Mouse (Mus musculus) liver, adult (tissue): ENCODE results near the gene Cacna2d1.

Experiments
- GATA4 ChIP-seq: IDR thresholded peaks from 2 replicates; pipeline ENCODE4 v1.6.1; 2014; ENCODE audit warnings: mild to moderate bottlenecking, low read length; ENCODE audit not compliant: insufficient replicate concordance

Cacna2d1 gene

GRCm38 (mm10) chr5:16309168-16310006 is 374.9 kb downstream of the Cacna2d1 start:
- TF ChIP-seq GATA4: no peak

GRCm38 (mm10) chr5:16314242-16314641 is 379.8 kb downstream of the Cacna2d1 start:
- no peak for TF ChIP-seq GATA4

GRCm38 (mm10) chr5:16315983-16316390 is 381.5 kb downstream of the Cacna2d1 start:
- peak; percentile 83; the same call in 1 of the 2 replicates for TF ChIP-seq GATA4

GRCm38 (mm10) chr5:16317680-16318242 is 383.3 kb downstream of the Cacna2d1 start:
- TF ChIP-seq GATA4: peak; percentile 92; the same call in 1 of the 2 replicates

GRCm38 (mm10) chr5:16326610-16327009 is 392.1 kb downstream of the Cacna2d1 start:
- TF ChIP-seq GATA4: no peak

GRCm38 (mm10) chr5:16345393-16345792 is 410.9 kb downstream of the Cacna2d1 start:
- TF ChIP-seq GATA4: no peak

GRCm38 (mm10) chr5:16355816-16356215 is 421.3 kb downstream of the Cacna2d1 start:
- no peak for TF ChIP-seq GATA4

DNA sequence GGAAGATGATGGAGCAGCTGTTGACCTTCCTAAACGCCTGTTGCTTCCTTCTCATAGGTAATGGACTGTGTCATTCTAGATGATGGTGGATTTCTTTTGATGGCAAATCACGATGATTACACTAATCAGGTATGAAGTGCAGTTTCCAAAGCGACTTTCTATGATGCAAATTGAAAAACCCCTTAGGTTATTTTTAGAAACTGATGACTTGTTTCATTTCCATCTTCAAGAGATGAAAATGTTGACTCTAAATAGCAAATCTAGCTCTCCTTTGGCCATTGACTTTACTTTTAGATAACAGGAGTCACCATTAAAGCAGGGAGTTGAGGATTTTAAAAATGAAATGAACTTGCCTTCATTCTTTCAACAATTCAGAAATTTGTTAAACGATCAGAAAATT is 423.2 kb downstream of the Cacna2d1 start:
- TF ChIP-seq GATA4: no peak

GRCm38 (mm10) chr5:16362076-16362475 is 427.6 kb downstream of the Cacna2d1 start:
- no peak for TF ChIP-seq GATA4

- no peak for TF ChIP-seq GATA4
Measured at GRCm38 (mm10) chr5:16363171-16363570, 428.7 kb downstream of the Cacna2d1 start.

- no peak for TF ChIP-seq GATA4
Measured at GRCm38 (mm10) chr5:16370706-16371105, 436.2 kb downstream of the Cacna2d1 start.

GRCm38 (mm10) chr5:16373966-16374365 is 439.5 kb downstream of the Cacna2d1 start:
- no peak for TF ChIP-seq GATA4

GRCm38 (mm10) chr5:16376329-16376908 is 441.9 kb downstream of the Cacna2d1 start:
- TF ChIP-seq GATA4: no peak

GRCm38 (mm10) chr5:16410011-16410410 is 475.5 kb downstream of the Cacna2d1 start:
- TF ChIP-seq GATA4: no peak

DNA sequence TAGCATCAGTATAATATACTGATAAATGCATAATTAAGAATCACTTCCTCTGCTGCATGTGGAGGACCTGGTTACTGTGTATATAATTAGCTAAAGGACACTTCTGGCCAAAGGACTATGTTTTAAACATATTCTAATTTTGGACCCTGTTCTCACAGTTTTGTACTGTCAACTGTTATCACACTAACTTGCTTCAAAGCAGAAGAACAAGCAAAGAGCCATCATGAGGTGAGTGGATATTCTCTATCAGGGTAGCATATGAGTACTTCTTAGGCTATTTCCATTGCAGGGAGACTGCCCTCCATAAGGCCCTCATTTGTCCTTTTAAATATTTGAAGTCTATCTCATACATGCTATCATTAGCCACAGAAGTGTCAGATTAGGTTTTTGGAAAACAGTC is 480.2 kb downstream of the Cacna2d1 start:
- no peak for TF ChIP-seq GATA4

- no peak for TF ChIP-seq GATA4
Measured at GRCm38 (mm10) chr5:16417996-16418395, 483.5 kb downstream of the Cacna2d1 start.

GRCm38 (mm10) chr5:16418504-16418903 is 484.0 kb downstream of the Cacna2d1 start:
- no peak for TF ChIP-seq GATA4
